Mouse (Mus musculus) neural tube, embryonic 10.5 days (tissue): ENCODE measurements around the gene Peak1.
A peak's percentile ranks its signal among the peaks of the same experiment; 100 is the strongest.

Experiments
- DNase-seq: peaks from one replicate; pipeline ENCODE4 v3.0.0-alpha.2; 2017; ENCODE audit warnings: low spot score; ENCODE audit errors: extremely low spot score

Gene Peak1

GRCm38 (mm10) chr9:56204316-56204715 is 213.6 kb downstream of the Peak1 start:
- no peak for DNase-seq

GRCm38 (mm10) chr9:56200645-56201314 is 217.1 kb downstream of the Peak1 start:
- DNase-seq = peak; percentile 91

GRCm38 (mm10) chr9:56200200-56200599 is 217.7 kb downstream of the Peak1 start:
- no peak for DNase-seq

- DNase-seq = no peak
Observed at GRCm38 (mm10) chr9:56196921-56197320, 220.9 kb downstream of the Peak1 start.

GRCm38 (mm10) chr9:56195193-56195592 is 222.7 kb downstream of the Peak1 start:
- no peak for DNase-seq

- no peak for DNase-seq
Observed at GRCm38 (mm10) chr9:56191498-56192455, 226.1 kb downstream of the Peak1 start.

GRCm38 (mm10) chr9:56180118-56180781 is 237.6 kb downstream of the Peak1 start:
- no peak for DNase-seq

GRCm38 (mm10) chr9:56179416-56180117 is 238.3 kb downstream of the Peak1 start:
- DNase-seq = no peak

- DNase-seq = no peak
Observed at GRCm38 (mm10) chr9:56177354-56177753, 240.5 kb downstream of the Peak1 start.

GRCm38 (mm10) chr9:56175316-56175715 is 242.6 kb downstream of the Peak1 start:
- DNase-seq = no peak

GRCm38 (mm10) chr9:56167690-56168089 is 250.2 kb downstream of the Peak1 start:
- no peak for DNase-seq

- DNase-seq = no peak
Observed at GRCm38 (mm10) chr9:56166161-56166560, 251.7 kb downstream of the Peak1 start.

GRCm38 (mm10) chr9:56165377-56165776 is 252.5 kb downstream of the Peak1 start, which contains the start of gene Tspan3:
Tspan3 (minus strand) TSS chr9:56165477.
- no peak for DNase-seq

GRCm38 (mm10) chr9:56160341-56161141 is 257.3 kb downstream of the Peak1 start:
- DNase-seq = peak; percentile 91

- DNase-seq = no peak
Observed at GRCm38 (mm10) chr9:56159456-56159855, 258.4 kb downstream of the Peak1 start.

- no peak for DNase-seq
Observed at GRCm38 (mm10) chr9:56158077-56158476, 259.8 kb downstream of the Peak1 start.

GRCm38 (mm10) chr9:56154572-56154971 is 263.3 kb downstream of the Peak1 start:
- DNase-seq = no peak

GRCm38 (mm10) chr9:56152482-56153007 is 265.3 kb downstream of the Peak1 start:
- DNase-seq = no peak

GRCm38 (mm10) chr9:56151745-56152481 is 266.0 kb downstream of the Peak1 start:
- no peak for DNase-seq
